In genomic region chr4:97765341-97766020, GRCm38 (mm10) we compare ENCODE assay signal across 28 mouse cellular contexts. TPM values are rescaled to one million over a fixed set of nuclear protein-coding genes. Genes with fewer than 3 reads are reported as not detected.
DNase-seq lines count a peak whose midpoint lies in the region; ATAC-seq and TF ChIP-seq lines count a peak whose summit lies in the region.
"Had no signal": no experiment of that assay in that cellular context is flagged by ENCODE, and none has a peak within 500 bp of the region (broad histone marks: within the 10 kb centered on the region; RNA-seq: fewer than 3 reads in every experiment).

No protein-coding gene starts in this region.

- no peaks in the 10 kb centered on the region for H3K9me3 ChIP-seq in liver, postnatal 0 days (ENCODE audit: low read length)
- no peaks in the 10 kb centered on the region for H3K9me3 ChIP-seq in liver, embryonic 11.5 days (ENCODE audit: control insufficient read depth, low read length)
- H3K9me3 ChIP-seq in kidney, embryonic 16.5 days (ENCODE audit: low read length): no peaks in the 10 kb centered on the region
- no peaks in the 10 kb centered on the region for H3K9me3 ChIP-seq in forebrain, embryonic 10.5 days
- H3K9me3 ChIP-seq: embryonic facial prominence, embryonic 10.5 days; hindbrain, embryonic 10.5 days; intestine, embryonic 15.5 days; limb, embryonic 12.5 days; liver, embryonic 15.5 days; stomach, embryonic 15.5 days had no signal

- H3K4me2 ChIP-seq in liver, postnatal 0 days (ENCODE audit: low read depth, low read length): no peak overlapping the region
- no peak overlapping the region for H3K4me2 ChIP-seq in liver, embryonic 11.5 days
- H3K4me2 ChIP-seq in kidney, embryonic 16.5 days (replicated peaks; ENCODE audit: low read depth, low read length): no peak overlapping the region
- H3K4me2 ChIP-seq: heart, embryonic 11.5 days; intestine, embryonic 15.5 days; limb, embryonic 12.5 days; liver, embryonic 15.5 days; stomach, embryonic 15.5 days had no signal

- no peaks in the 10 kb centered on the region for H3K4me1 ChIP-seq in liver, postnatal 0 days (ENCODE audit: insufficient read depth)
- H3K4me1 ChIP-seq in liver, embryonic 11.5 days (replicated peaks; ENCODE audit: control insufficient read depth, insufficient read depth, low read length): no peaks in the 10 kb centered on the region
- H3K4me1 ChIP-seq in kidney, embryonic 16.5 days (ENCODE audit: insufficient read depth, low read length): peaks cover 14% of the 10 kb centered on the region; the same call in 1 of the 2 replicates
- no peaks in the 10 kb centered on the region for H3K4me1 ChIP-seq in forebrain, embryonic 10.5 days
- H3K4me1 ChIP-seq: hindbrain, embryonic 10.5 days; intestine, embryonic 15.5 days; limb, embryonic 12.5 days; liver, embryonic 15.5 days; stomach, embryonic 15.5 days had no signal

- no peak for TF ChIP-seq CTCF in liver, postnatal 0 days (IDR thresholded peaks at IDR 0.05; ENCODE audit: low read depth)

- peak; percentile 91 for ATAC-seq in liver, postnatal 0 days
- ATAC-seq in liver, embryonic 11.5 days (replicated peaks; ENCODE audit: low FRiP score): no peak
- ATAC-seq in kidney, embryonic 16.5 days (ENCODE audit: low FRiP score, low TSS enrichment): peak; percentile 90
- no peak for ATAC-seq in erythroid progenitor cell, adult 5-6 weeks (replicated peaks; ENCODE audit: low FRiP score, poor library complexity, severe bottlenecking)
- ATAC-seq: activated CD4-positive, CD25-positive, alpha-beta regulatory T cell, adult 4 months; hindbrain, embryonic 16.5 days; intestine, embryonic 15.5 days; lung, postnatal 0 days; midbrain, embryonic 16.5 days had no signal

- 57% methylated on average over 4 of the region's 4 CpGs for WGBS in liver, postnatal 0 days (ENCODE audit: insufficient replicate concordance)
- WGBS in liver, embryonic 11.5 days: 72% methylated on average over 4 of the region's 4 CpGs
- WGBS in kidney, embryonic 16.5 days: 53% methylated on average over 4 of the region's 4 CpGs
- WGBS in forebrain, embryonic 10.5 days: 89% methylated on average over 4 of the region's 4 CpGs

- no peaks in the 10 kb centered on the region for H3K27me3 ChIP-seq in liver, postnatal 0 days (ENCODE audit: insufficient read depth, low read length)
- H3K27me3 ChIP-seq in liver, embryonic 11.5 days (replicated peaks; ENCODE audit: control insufficient read depth, insufficient read depth, low read length): no peaks in the 10 kb centered on the region
- peaks cover 3% of the 10 kb centered on the region; the same call in 1 of the 2 replicates for H3K27me3 ChIP-seq in kidney, embryonic 16.5 days (ENCODE audit: insufficient read depth, low read length)
- peaks cover 61% of the 10 kb centered on the region for H3K27me3 ChIP-seq in forebrain, embryonic 10.5 days (ENCODE audit: poor library complexity, severe bottlenecking)
- H3K27me3 ChIP-seq: intestine, embryonic 15.5 days; limb, embryonic 12.5 days; stomach, embryonic 15.5 days had no signal

- no peaks in the 10 kb centered on the region for H3K36me3 ChIP-seq in liver, postnatal 0 days (replicated peaks; ENCODE audit: insufficient read depth, low read length)
- no peaks in the 10 kb centered on the region for H3K36me3 ChIP-seq in liver, embryonic 11.5 days (ENCODE audit: control insufficient read depth, insufficient read depth, low read length)
- H3K36me3 ChIP-seq in kidney, embryonic 16.5 days (ENCODE audit: insufficient read depth, low read length): no peaks in the 10 kb centered on the region
- H3K36me3 ChIP-seq in forebrain, embryonic 10.5 days (replicated peaks): no peaks in the 10 kb centered on the region
- H3K36me3 ChIP-seq: embryonic facial prominence, embryonic 10.5 days; hindbrain, embryonic 10.5 days; intestine, embryonic 15.5 days; limb, embryonic 12.5 days; liver, embryonic 15.5 days; stomach, embryonic 15.5 days had no signal

- peak overlapping the region; percentile 77 for H3K27ac ChIP-seq in liver, postnatal 0 days (ENCODE audit: low read depth)
- no peak overlapping the region for H3K27ac ChIP-seq in liver, embryonic 11.5 days (ENCODE audit: low read depth, low read length)
- H3K27ac ChIP-seq in kidney, embryonic 16.5 days (ENCODE audit: low read length): no peak overlapping the region
- no peak overlapping the region for H3K27ac ChIP-seq in forebrain, embryonic 10.5 days
- H3K27ac ChIP-seq: embryonic facial prominence, embryonic 10.5 days; hindbrain, embryonic 10.5 days; intestine, embryonic 15.5 days; limb, embryonic 12.5 days; liver, embryonic 15.5 days; macrophage; stomach, embryonic 15.5 days had no signal

- no peak for DNase-seq in liver, postnatal 0 days
- no peak for DNase-seq in liver, embryonic 11.5 days (ENCODE audit: low spot score)
- peak; percentile 75 for DNase-seq in kidney, adult 18-20 months
- no peak for DNase-seq in urinary bladder, adult 2 months (ENCODE audit: low spot score)
- no peak for DNase-seq in forebrain, embryonic 10.5 days (ENCODE audit: extremely low spot score, low spot score)
- DNase-seq: adrenal gland, postnatal 25 days; cerebellum, adult 11 months; cerebellum, postnatal 10 days; heart, postnatal 10 days; layer of hippocampus, postnatal 36 days; thymus, postnatal 4 days had no signal

- TF ChIP-seq EP300 in liver, postnatal 0 days (IDR thresholded peaks at IDR 0.05; ENCODE audit: low read depth): no peak

- H3K9ac ChIP-seq in liver, postnatal 0 days (replicated peaks): no peak overlapping the region
- no peak overlapping the region for H3K9ac ChIP-seq in liver, embryonic 11.5 days (ENCODE audit: low read depth, low read length)
- no peak overlapping the region for H3K9ac ChIP-seq in kidney, embryonic 16.5 days (replicated peaks; ENCODE audit: low read length)
- H3K9ac ChIP-seq: intestine, embryonic 15.5 days; limb, embryonic 12.5 days; liver, embryonic 15.5 days; stomach, embryonic 15.5 days had no signal

- no peak overlapping the region for H3K4me3 ChIP-seq in liver, postnatal 0 days (ENCODE audit: low read depth, low read length)
- no peak overlapping the region for H3K4me3 ChIP-seq in liver, embryonic 11.5 days (ENCODE audit: low read depth, low read length)
- H3K4me3 ChIP-seq in kidney, embryonic 16.5 days (ENCODE audit: low read length): no peak overlapping the region
- H3K4me3 ChIP-seq in forebrain, embryonic 10.5 days: no peak overlapping the region
- H3K4me3 ChIP-seq: embryonic facial prominence, embryonic 10.5 days; hindbrain, embryonic 10.5 days; intestine, embryonic 15.5 days; limb, embryonic 12.5 days; liver, embryonic 15.5 days; myocyte; stomach, embryonic 15.5 days had no signal

RNA-seq across cellular contexts. Expression of gene Nfia, which starts 7.1 kb away (rescaled TPM):
- 9.9 TPM in 2 replicates for polyA plus RNA-seq in liver, postnatal 0 days (2015; fragmentation: Nextera tagmentation; extraction: Ambion mirVana)
- polyA plus RNA-seq in liver, embryonic 11.5 days (2014; fragmentation: Nextera tagmentation; extraction: Ambion mirVana): 8.7 and 11.3 TPM in 2 replicates
- polyA plus RNA-seq in kidney, embryonic 16.5 days (2015; fragmentation: Nextera tagmentation; extraction: Ambion mirVana): 19.9 and 25.0 TPM in 2 replicates
- polyA plus RNA-seq in urinary bladder, adult 2 months (2012; rRNA removed): 19.6 and 36.7 TPM in 2 replicates
- total RNA-seq in erythroid progenitor cell, adult 5-6 weeks (2015; ENCODE audit: low replicate concordance): 21.8 and 54.4 TPM in 2 replicates
- 2.2 and 2.7 TPM in 2 replicates for total RNA-seq in erythroid progenitor cell, adult 5-6 weeks (2017; ENCODE audit: low replicate concordance)
- 10.9 and 17.6 TPM in 2 replicates for polyA plus RNA-seq in forebrain, embryonic 10.5 days (2016; fragmentation: Nextera tagmentation; extraction: Ambion mirVana)

RNA-seq across cellular contexts. Expression of gene E130114P18Rik, which starts 12.4 kb away (rescaled TPM):
- polyA plus RNA-seq in liver, postnatal 0 days (2015; fragmentation: Nextera tagmentation; extraction: Ambion mirVana): not detected in 2 replicates
- polyA plus RNA-seq in liver, embryonic 11.5 days (2014; fragmentation: Nextera tagmentation; extraction: Ambion mirVana): 0.60 and 0.68 TPM in 2 replicates
- 0.54 and 0.58 TPM in 2 replicates for polyA plus RNA-seq in kidney, embryonic 16.5 days (2015; fragmentation: Nextera tagmentation; extraction: Ambion mirVana)
- 0.22 and 0.72 TPM in 2 replicates for polyA plus RNA-seq in urinary bladder, adult 2 months (2012; rRNA removed)
- total RNA-seq in erythroid progenitor cell, adult 5-6 weeks (2015; ENCODE audit: low replicate concordance): not detected in 2 replicates
- total RNA-seq in erythroid progenitor cell, adult 5-6 weeks (2017; ENCODE audit: low replicate concordance): not detected in 2 replicates
- 14.3 and 21.3 TPM in 2 replicates for polyA plus RNA-seq in forebrain, embryonic 10.5 days (2016; fragmentation: Nextera tagmentation; extraction: Ambion mirVana)
- total RNA-seq: MEL had no signal
- polyA plus RNA-seq: activated CD4-positive, CD25-positive, alpha-beta regulatory T cell, adult 4 months; C2C12; macrophage; myocyte had no signal

Comparison
In these comparisons a context has a peak if more than half of its experiments do, and no peak if none do; other contexts are left out.
1. ATAC-seq: peak in liver, postnatal 0 days (single experiment) and kidney, embryonic 16.5 days (single experiment); none in liver, embryonic 11.5 days (single experiment) and erythroid progenitor cell, adult 5-6 weeks (single experiment).